18 mouse cellular contexts compared by ENCODE assay signal in genomic region chr1:168386159-168386558, GRCm38 (mm10). TPM values are rescaled to one million over a fixed set of nuclear protein-coding genes. Genes with fewer than 3 reads are reported as not detected.
DNase-seq lines count a peak whose midpoint lies in the region; ATAC-seq lines count a peak whose summit lies in the region.
"Had no signal": no experiment of that assay in that cellular context is flagged by ENCODE, and none has a peak within 500 bp of the region (broad histone marks: within the 10 kb centered on the region; RNA-seq: fewer than 3 reads in every experiment).

No protein-coding gene starts in this region.

- no peak overlapping the region for H3K4me2 ChIP-seq in intestine, embryonic 14.5 days (ENCODE audit: low read length)
- H3K4me2 ChIP-seq in intestine, embryonic 16.5 days (ENCODE audit: low read depth, low read length), result no peak overlapping the region
- H3K4me2 ChIP-seq in lung, embryonic 16.5 days (ENCODE audit: low read depth, low read length), result no peak overlapping the region
- 0 out of 2 replicates have a peak overlapping the region, but pooled peaks have one; percentile 12 for H3K4me2 ChIP-seq in embryonic facial prominence, embryonic 15.5 days (replicated peaks)
- H3K4me2 ChIP-seq: intestine, embryonic 15.5 days; liver, embryonic 12.5 days had no signal

- no peak for ATAC-seq in intestine, embryonic 14.5 days (replicated peaks; ENCODE audit: low FRiP score, low TSS enrichment, low read depth)
- no peak for ATAC-seq in intestine, embryonic 16.5 days
- ATAC-seq in lung, embryonic 16.5 days (ENCODE audit: low read depth), result no peak
- ATAC-seq in embryonic facial prominence, embryonic 15.5 days (ENCODE audit: insufficient number of reproducible peaks, low FRiP score, low TSS enrichment, low read depth), result no peak
- no peak for ATAC-seq in frontal cortex, adult (ENCODE audit: low TSS enrichment)
- ATAC-seq: intestine, embryonic 15.5 days; liver, embryonic 12.5 days; midbrain, embryonic 16.5 days had no signal

- no peaks in the 10 kb centered on the region for H3K27me3 ChIP-seq in intestine, embryonic 14.5 days (replicated peaks; ENCODE audit: control insufficient read depth, insufficient read depth, low read length)
- no peaks in the 10 kb centered on the region for H3K27me3 ChIP-seq in intestine, embryonic 16.5 days (replicated peaks; ENCODE audit: control insufficient read depth, insufficient read depth, low read length)
- H3K27me3 ChIP-seq in lung, embryonic 16.5 days (ENCODE audit: control insufficient read depth, insufficient read depth, low read depth, low read length), result no peaks in the 10 kb centered on the region
- H3K27me3 ChIP-seq in embryonic facial prominence, embryonic 15.5 days, result no peaks in the 10 kb centered on the region
- no peaks in the 10 kb centered on the region for H3K27me3 ChIP-seq in limb, embryonic 10.5 days (ENCODE audit: low read depth, poor library complexity, severe bottlenecking)
- H3K27me3 ChIP-seq: hindbrain, embryonic 12.5 days; intestine, embryonic 15.5 days; liver, embryonic 12.5 days had no signal

- no peak overlapping the region for H3K9ac ChIP-seq in intestine, embryonic 14.5 days (ENCODE audit: low read length)
- no peak overlapping the region for H3K9ac ChIP-seq in intestine, embryonic 16.5 days (ENCODE audit: low read depth, low read length)
- H3K9ac ChIP-seq in lung, embryonic 16.5 days (ENCODE audit: low read length), result no peak overlapping the region
- H3K9ac ChIP-seq in embryonic facial prominence, embryonic 15.5 days, result no peak overlapping the region
- H3K9ac ChIP-seq: hindbrain, embryonic 12.5 days; intestine, embryonic 15.5 days; liver, embryonic 12.5 days had no signal

- H3K9me3 ChIP-seq in intestine, embryonic 14.5 days (ENCODE audit: control insufficient read depth, low read length), result no peaks in the 10 kb centered on the region
- H3K9me3 ChIP-seq in intestine, embryonic 16.5 days (ENCODE audit: control insufficient read depth, low read length), result no peaks in the 10 kb centered on the region
- H3K9me3 ChIP-seq in lung, embryonic 16.5 days (ENCODE audit: control insufficient read depth, low read length), result no peaks in the 10 kb centered on the region
- no peaks in the 10 kb centered on the region for H3K9me3 ChIP-seq in embryonic facial prominence, embryonic 15.5 days (replicated peaks)
- no peaks in the 10 kb centered on the region for H3K9me3 ChIP-seq in limb, embryonic 10.5 days (replicated peaks)
- H3K9me3 ChIP-seq: hindbrain, embryonic 12.5 days; intestine, embryonic 15.5 days; liver, embryonic 12.5 days had no signal

- peaks cover 19% of the 10 kb centered on the region; the same call in 1 of the 2 replicates for H3K36me3 ChIP-seq in intestine, embryonic 14.5 days (ENCODE audit: control insufficient read depth, insufficient read depth, low read length)
- no peaks in the 10 kb centered on the region for H3K36me3 ChIP-seq in intestine, embryonic 16.5 days (ENCODE audit: control insufficient read depth, insufficient read depth, low read length)
- H3K36me3 ChIP-seq in lung, embryonic 16.5 days (ENCODE audit: control insufficient read depth, insufficient read depth, low read length), result peaks cover 3% of the 10 kb centered on the region; the same call in 1 of the 2 replicates
- 0 out of 2 replicates have a peak, but pooled peaks cover 5% of the 10 kb centered on the region for H3K36me3 ChIP-seq in embryonic facial prominence, embryonic 15.5 days
- peaks cover 23% of the 10 kb centered on the region for H3K36me3 ChIP-seq in limb, embryonic 10.5 days
- H3K36me3 ChIP-seq: intestine, embryonic 15.5 days; liver, embryonic 12.5 days had no signal

- H3K27ac ChIP-seq in intestine, embryonic 14.5 days (ENCODE audit: low read depth), result peak overlapping the region; percentile 29; the same call in 1 of the 2 replicates
- no peak overlapping the region for H3K27ac ChIP-seq in intestine, embryonic 16.5 days (ENCODE audit: low read length)
- H3K27ac ChIP-seq in lung, embryonic 16.5 days (ENCODE audit: low read length), result peak overlapping the region; percentile 38; the same call in 1 of the 2 replicates
- no peak overlapping the region for H3K27ac ChIP-seq in embryonic facial prominence, embryonic 15.5 days (replicated peaks)
- peak overlapping the region; percentile 74; the same call in 1 of the 2 replicates for H3K27ac ChIP-seq in limb, embryonic 10.5 days
- H3K27ac ChIP-seq: hindbrain, embryonic 12.5 days; intestine, embryonic 15.5 days; liver, embryonic 12.5 days had no signal

- no peak overlapping the region for H3K4me3 ChIP-seq in intestine, embryonic 14.5 days (ENCODE audit: low read depth, low read length)
- H3K4me3 ChIP-seq in intestine, embryonic 16.5 days (ENCODE audit: low read length), result no peak overlapping the region
- no peak overlapping the region for H3K4me3 ChIP-seq in lung, embryonic 16.5 days (ENCODE audit: low read length)
- no peak overlapping the region for H3K4me3 ChIP-seq in embryonic facial prominence, embryonic 15.5 days (replicated peaks)
- no peak overlapping the region for H3K4me3 ChIP-seq in limb, embryonic 10.5 days
- H3K4me3 ChIP-seq: erythroblast, embryonic 14.5 days; hindbrain, embryonic 12.5 days; intestine, embryonic 15.5 days; liver, embryonic 12.5 days had no signal

- 75% methylated on average over 6 of the region's 6 CpGs for WGBS in intestine, embryonic 14.5 days
- WGBS in intestine, embryonic 16.5 days, result 73% methylated on average over 6 of the region's 6 CpGs
- WGBS in lung, embryonic 16.5 days, result 57% methylated on average over 6 of the region's 6 CpGs
- 64% methylated on average over 6 of the region's 6 CpGs for WGBS in embryonic facial prominence, embryonic 15.5 days
- 90% methylated on average over 6 of the region's 6 CpGs for WGBS in limb, embryonic 10.5 days

- no peak for DNase-seq in intestine, embryonic 14.5 days (ENCODE audit: low spot score)
- no peak for DNase-seq in lung, postnatal 25 days (ENCODE audit: low spot score)
- no peak for DNase-seq in limb, embryonic 10.5 days (ENCODE audit: low spot score)
- no peak for DNase-seq in thymus, postnatal 25 days
- DNase-seq: adrenal gland, postnatal 25 days; cerebellum, adult 2 months; kidney, postnatal 25 days; lung, postnatal 10 days; thymus, postnatal 14 days had no signal

- peaks cover 65% of the 10 kb centered on the region for H3K4me1 ChIP-seq in intestine, embryonic 14.5 days (replicated peaks; ENCODE audit: control insufficient read depth, insufficient read depth, low read length)
- peaks cover 37% of the 10 kb centered on the region for H3K4me1 ChIP-seq in intestine, embryonic 16.5 days (ENCODE audit: control insufficient read depth, insufficient read depth, low read length)
- peaks cover 72% of the 10 kb centered on the region for H3K4me1 ChIP-seq in lung, embryonic 16.5 days (replicated peaks; ENCODE audit: control insufficient read depth, insufficient read depth, low read length)
- peaks cover 63% of the 10 kb centered on the region for H3K4me1 ChIP-seq in embryonic facial prominence, embryonic 15.5 days
- peaks cover 86% of the 10 kb centered on the region for H3K4me1 ChIP-seq in limb, embryonic 10.5 days

RNA-seq across cellular contexts. Expression of gene Pbx1, which starts 45.9 kb away (rescaled TPM):
- 37.3 and 42.3 TPM in 2 replicates for polyA plus RNA-seq in intestine, embryonic 14.5 days (2014; fragmentation: Nextera tagmentation; extraction: Ambion mirVana)
- 16.4 and 17.2 TPM in 2 replicates for polyA plus RNA-seq in intestine, embryonic 16.5 days (2015; fragmentation: Nextera tagmentation; extraction: Ambion mirVana)
- polyA plus RNA-seq in lung, embryonic 16.5 days (2015; fragmentation: Nextera tagmentation; extraction: Ambion mirVana), result 34.0 and 34.3 TPM in 2 replicates
- 29.5 and 33.3 TPM in 2 replicates for polyA plus RNA-seq in embryonic facial prominence, embryonic 15.5 days (2015; fragmentation: Nextera tagmentation; extraction: Ambion mirVana)
- polyA plus RNA-seq in limb, embryonic 10.5 days (2016; fragmentation: Nextera tagmentation; extraction: Ambion mirVana), result 44.7 and 55.9 TPM in 2 replicates

Comparison
In these comparisons a context has a peak if more than half of its experiments do, and no peak if none do; other contexts are left out.
1. H3K27ac ChIP-seq: peak in intestine, embryonic 14.5 days (single experiment), lung, embryonic 16.5 days (single experiment) and limb, embryonic 10.5 days (single experiment); none in intestine, embryonic 16.5 days (single experiment) and embryonic facial prominence, embryonic 15.5 days (single experiment).